Mouse (Mus musculus) liver, embryonic 14 days (tissue): Measurements from ENCODE around the gene Grtp1. TPM values are rescaled to one million over a fixed set of nuclear protein-coding genes. Genes with fewer than 3 reads are reported as not detected.

ENCODE experiments used
- polyA plus RNA-seq: library from polyadenylated mRNA; depleted of rRNA; stranded (reverse); fragments of >200 nt; gene quantifications from 2 replicates; pipeline ENCODE4 v1.2.3, GENCODE M21; 2012; rRNA removed

The Grtp1 gene
- polyA plus RNA-seq, result 5.6 and 6.7 TPM in 2 replicates

DNA sequence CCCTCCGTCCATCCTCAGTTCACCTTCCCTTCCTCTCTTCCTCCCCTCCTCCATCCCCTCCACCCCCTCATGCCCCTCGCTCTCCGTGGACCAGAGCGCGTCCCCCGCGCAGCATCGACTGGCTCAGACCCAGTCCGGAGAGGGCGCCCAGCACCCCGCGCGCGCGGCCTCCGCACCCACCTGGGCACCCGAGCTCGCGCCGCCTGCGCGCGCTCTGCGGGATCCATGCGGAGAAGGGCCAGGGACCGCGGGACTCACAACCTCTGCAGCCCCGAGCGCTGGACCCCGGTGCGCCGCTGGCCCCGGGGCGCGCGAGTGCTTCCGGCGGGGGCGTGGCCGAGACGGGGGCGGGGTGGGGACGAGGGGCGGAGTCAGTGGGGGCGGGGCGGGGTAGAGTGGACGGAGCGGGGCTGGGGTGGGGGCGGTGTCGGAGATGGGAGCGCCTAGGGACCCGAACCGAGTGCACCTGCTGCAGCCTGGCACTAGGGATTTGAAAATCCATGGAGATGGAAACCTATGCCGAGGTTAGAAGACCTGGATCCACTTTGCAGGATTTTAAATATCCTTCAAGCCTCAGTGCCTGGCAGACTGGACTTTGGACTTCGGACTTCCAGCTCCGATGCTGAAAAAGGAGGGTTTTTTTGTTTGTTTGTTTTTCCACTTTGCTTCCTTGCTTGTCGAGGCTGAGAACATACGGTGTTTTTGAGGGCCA, at the start of gene Grtp1:
Gene Grtp1 (minus strand): TSS at position 320 of the 712 bp plus-strand sequence.

DNA sequence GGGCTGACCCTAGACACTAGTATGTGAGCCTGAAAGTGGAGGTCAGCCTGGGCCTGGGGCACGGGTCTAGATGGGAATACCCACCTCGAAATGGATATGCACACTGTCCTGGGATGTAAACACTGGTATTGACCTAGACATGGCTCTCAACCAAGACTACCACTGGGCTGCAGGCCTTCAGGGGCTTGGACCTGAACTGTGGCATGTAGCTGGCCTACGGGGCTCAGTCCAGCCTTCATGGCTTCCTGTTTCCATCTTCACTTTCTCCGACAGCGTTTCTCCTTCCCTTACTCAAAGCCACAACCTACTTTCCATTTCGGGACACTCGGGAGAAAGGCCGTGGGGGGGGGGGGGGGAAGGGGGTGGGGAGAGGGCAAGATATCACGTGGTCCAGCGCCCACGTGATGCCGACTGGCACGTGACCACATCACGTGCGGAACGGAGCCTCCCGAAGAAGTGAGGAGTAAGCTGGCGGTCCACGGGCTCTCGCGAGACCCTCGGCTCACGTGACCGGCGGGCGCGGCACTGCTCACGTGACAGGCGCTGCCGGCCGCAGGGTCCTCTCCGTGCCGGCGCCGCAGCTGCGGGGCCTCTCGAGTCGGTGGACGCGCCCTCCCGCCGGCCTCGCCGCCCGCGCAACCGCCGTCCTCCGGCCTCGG, 41.6 kb downstream of the Grtp1 start, which contains the start of gene Lamp1:
Gene Lamp1 (plus strand): TSS at position 444 of the 659 bp plus-strand sequence.

Other genes starting within 250 kb of the Grtp1 start
- gene F7, start 174.6 kb downstream of the Grtp1 start, polyA plus RNA-seq, result 5.4 and 5.9 TPM in 2 replicates
- 43.7 and 46.7 TPM in 2 replicates for gene F10, start 163.3 kb downstream of the Grtp1 start, polyA plus RNA-seq
- 23.2 and 24.6 TPM in 2 replicates for gene Proz, start 139.7 kb downstream of the Grtp1 start, polyA plus RNA-seq
- 9.9 and 11.5 TPM in 2 replicates for gene Pcid2, start 95.2 kb downstream of the Grtp1 start, polyA plus RNA-seq
- gene Cul4a, start 95.0 kb downstream of the Grtp1 start, polyA plus RNA-seq, result 48.4 and 58.0 TPM in 2 replicates
- 128 and 144 TPM in 2 replicates for gene Lamp1, start 41.5 kb downstream of the Grtp1 start, polyA plus RNA-seq
- 0.09 TPM in 1 of 2 replicates, not detected in the other for gene Adprhl1, start 53.5 kb upstream of the Grtp1 start, polyA plus RNA-seq
- gene Dcun1d2, start 87.5 kb upstream of the Grtp1 start, polyA plus RNA-seq, result 7.1 and 8.3 TPM in 2 replicates
- 3.6 and 3.7 TPM in 2 replicates for gene Tmco3, start 87.6 kb upstream of the Grtp1 start, polyA plus RNA-seq
- gene Tfdp1, start 138.1 kb upstream of the Grtp1 start, polyA plus RNA-seq, result 98.6 and 119 TPM in 2 replicates
- gene Atp4b, start 196.2 kb upstream of the Grtp1 start, polyA plus RNA-seq, result not detected in 2 replicates
- 0.01 and 0.02 TPM in 2 replicates for gene Grk1, start 204.5 kb upstream of the Grtp1 start, polyA plus RNA-seq
- gene Tmem255b, start 234.6 kb upstream of the Grtp1 start, polyA plus RNA-seq, result not detected in 2 replicates